Mouse (Mus musculus) heart, postnatal 0 days (tissue): ENCODE data around the gene Lztfl1. TPM values are rescaled to one million over a fixed set of nuclear protein-coding genes. Genes with fewer than 3 reads are reported as not detected.

ENCODE experiments used
- ATAC-seq: fragments of 200-750 bp; cut with Nextera tagmentation; 2 replicates; pipeline ENCODE4 v1.8.0; 2017; ENCODE audit warnings: low read depth, moderate number of reproducible peaks, moderate library complexity; ENCODE audit not compliant: insufficient read depth
- DNase-seq: peaks from one replicate; pipeline ENCODE4 v3.0.0-alpha.2; 2016; ENCODE audit warnings: low spot score
- H3K27ac ChIP-seq: fragments of 300-500 bp; sonication (generic); 2 replicates; pipeline ENCODE4 v1.5.1; 2014; ENCODE audit warnings: low read depth, mild to moderate bottlenecking
- H3K27me3 ChIP-seq: fragments of 300-500 bp; sonication (generic); 2 replicates; pipeline ENCODE4 v1.6.1; 2014; ENCODE audit warnings: low read length, mixed read lengths; ENCODE audit not compliant: control insufficient read depth, insufficient read depth
- H3K36me3 ChIP-seq: fragments of 300-500 bp; sonication (generic); replicated peaks from 2 replicates; pipeline ENCODE4 v1.6.1; 2014; ENCODE audit warnings: low read length, mixed read lengths; ENCODE audit not compliant: control insufficient read depth, insufficient read depth
- H3K4me1 ChIP-seq: fragments of 300-500 bp; sonication (generic); 2 replicates; pipeline ENCODE4 v1.6.1; 2014; ENCODE audit warnings: antibody characterized with exemption; ENCODE audit not compliant: control insufficient read depth, insufficient read depth
- H3K4me2 ChIP-seq: fragments of 300-500 bp; sonication (generic); 2 replicates; pipeline ENCODE4 v1.6.1; 2014; ENCODE audit warnings: low read depth, mild to moderate bottlenecking, low read length, moderate library complexity
- H3K4me3 ChIP-seq: fragments of 300-500 bp; sonication (generic); 2 replicates; pipeline ENCODE4 v1.5.1; 2014; ENCODE audit warnings: low read depth, low read length
- H3K9ac ChIP-seq: fragments of 300-500 bp; sonication (generic); replicated peaks from 2 replicates; pipeline ENCODE4 v1.6.1; 2014; ENCODE audit warnings: low read depth, low read length, mixed read lengths
- H3K9me3 ChIP-seq: fragments of 300-500 bp; sonication (generic); replicated peaks from 2 replicates; pipeline ENCODE4 v1.6.1; 2016; ENCODE audit warnings: low read length; ENCODE audit not compliant: control insufficient read depth
- CTCF ChIP-seq: IDR thresholded peaks from 2 replicates; pipeline ENCODE4 v1.5.1; 2016; ENCODE audit warnings: antibody characterized with exemption, control low read depth, low read depth
- EP300 ChIP-seq: IDR thresholded peaks from 2 replicates; pipeline ENCODE4 v1.6.1; 2016; ENCODE audit warnings: antibody characterized with exemption, low read depth
- WGBS: fragments of 180-500 bp; shearing (Covaris S2); extraction: QIAGEN DNeasy Blood & Tissue Kit; methylation state at CpG from one replicate; pipeline ENCODE4 v1.1.7; 2014; 5-methylcytosine and 5-hydroxymethylcytosine counted together
- polyA plus RNA-seq: library from polyadenylated mRNA; unstranded; fragments of >200 nt; fragmentation: Nextera tagmentation; extraction: Ambion mirVana; gene quantifications from 2 replicates; pipeline ENCODE4 v1.2.1, GENCODE M21; 2015
- total RNA-seq: library from RNA; depleted of rRNA; stranded (reverse); fragments of >200 nt; gene quantifications from 2 replicates; pipeline ENCODE4 v1.2.3, GENCODE M21; 2014; ENCODE audit warnings: low replicate concordance

Lztfl1 gene
- total and polyA plus RNA-seq, 2 experiments from 2014 or later: 28.4 to 37.7 TPM

DNA sequence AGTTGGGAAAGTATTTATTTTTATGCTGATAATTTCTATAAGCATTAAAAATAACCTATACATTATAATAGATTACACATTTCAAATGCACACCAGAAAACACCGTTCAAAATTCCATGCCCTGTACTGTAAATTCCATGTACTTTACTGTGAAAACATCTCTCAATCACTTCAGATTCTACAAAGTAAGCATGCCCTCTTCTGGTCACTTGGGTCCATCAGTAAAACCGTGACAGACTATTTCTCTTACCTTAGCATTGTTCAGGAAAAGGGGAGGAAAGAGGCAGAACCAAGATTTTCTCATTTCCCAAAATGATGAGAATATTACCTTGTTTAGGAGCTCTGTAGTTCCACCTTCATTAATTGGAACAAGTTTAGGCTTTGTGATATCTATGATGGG is 8.3 kb downstream of the Lztfl1 start:
- DNase-seq: no peak
- Histone ChIP-seq H3K27me3 (no peaks in the 10 kb centered on the region), H3K9me3 (no peaks in the 10 kb centered on the region), H3K4me2 (no peak overlapping the region), H3K4me3 (no peak overlapping the region), H3K27ac (no peak overlapping the region), H3K4me1 (no peaks in the 10 kb centered on the region), H3K9ac (no peak overlapping the region), H3K36me3 (peaks cover 36% of the 10 kb centered on the region)
- ATAC-seq: no peak
- 52% methylated on average over 2 of the region's 2 CpGs for WGBS
- no peak for TF ChIP-seq EP300
- TF ChIP-seq CTCF: peak; percentile 25

DNA sequence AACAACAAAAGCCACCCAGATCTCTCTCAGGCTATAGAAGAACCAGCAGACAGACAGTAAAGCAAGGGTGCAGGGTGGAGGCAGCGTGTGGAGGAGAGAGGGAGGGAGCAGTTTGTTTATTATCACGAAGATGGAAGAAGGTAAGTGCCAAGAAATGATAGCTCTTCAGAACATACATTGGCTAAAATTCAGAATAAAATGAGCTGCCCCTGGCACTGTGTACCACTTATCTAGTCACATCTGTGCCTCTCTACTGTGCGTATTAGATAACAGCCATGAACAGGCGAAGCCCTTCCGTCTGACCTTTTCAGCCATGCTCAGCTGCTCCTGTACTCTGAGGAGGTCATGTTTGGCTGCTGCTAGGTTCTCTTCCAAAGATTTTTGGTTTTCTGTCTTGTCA is 15.7 kb downstream of the Lztfl1 start:
- peaks cover 40% of the 10 kb centered on the region for H3K36me3 ChIP-seq
- H3K9me3 ChIP-seq: no peaks in the 10 kb centered on the region
- no peak overlapping the region for H3K4me2 ChIP-seq
- no peak overlapping the region for H3K4me3 ChIP-seq
- no peak overlapping the region for H3K27ac ChIP-seq
- no peak for TF ChIP-seq EP300
- no peak for TF ChIP-seq CTCF
- ATAC-seq: no peak
- H3K4me1 ChIP-seq: no peaks in the 10 kb centered on the region
- no peak overlapping the region for H3K9ac ChIP-seq
- no peaks in the 10 kb centered on the region for H3K27me3 ChIP-seq
- 89% methylated on average over 5 of the region's 5 CpGs for WGBS
- no peak for DNase-seq

DNA sequence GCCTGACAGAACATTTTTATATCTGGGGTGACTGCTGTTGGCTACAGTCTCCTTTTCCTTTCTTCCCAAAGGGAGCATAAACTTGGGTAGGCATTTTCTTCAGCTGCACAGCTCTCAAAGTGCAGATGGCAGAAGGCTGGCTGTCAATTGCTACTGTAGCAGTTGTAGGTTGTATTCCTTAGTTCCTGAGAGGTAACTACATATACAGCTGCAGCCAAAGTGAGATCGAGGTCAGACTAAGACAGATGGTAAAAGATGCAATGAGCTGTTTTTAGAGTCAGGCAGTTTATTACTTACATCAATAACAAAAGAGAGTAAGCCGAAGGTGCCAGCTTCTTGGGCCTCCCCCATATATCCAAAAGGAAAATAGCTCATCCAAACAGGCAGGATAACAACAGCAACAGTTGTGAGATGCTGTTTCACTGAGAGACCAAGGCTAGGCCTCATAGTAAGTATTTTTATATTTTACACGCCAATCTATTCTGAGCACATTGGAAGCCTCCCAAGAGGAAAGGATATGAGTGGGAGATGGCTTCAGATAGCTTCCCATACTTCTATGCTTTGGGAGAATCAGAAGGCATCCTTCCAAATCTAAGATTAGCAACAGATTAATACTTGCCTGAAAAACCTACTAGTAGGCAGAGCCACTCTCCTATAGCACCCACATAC is 21.7 kb downstream of the Lztfl1 start:
- Histone ChIP-seq H3K9me3 (no peaks in the 10 kb centered on the region), H3K4me1 (no peaks in the 10 kb centered on the region), H3K4me2 (no peak overlapping the region), H3K36me3 (peaks cover 10% of the 10 kb centered on the region), H3K27ac (no peak overlapping the region), H3K4me3 (no peak overlapping the region), H3K9ac (no peak overlapping the region), H3K27me3 (no peaks in the 10 kb centered on the region)
- TF ChIP-seq EP300 (no peak), CTCF (no peak)
- 58% methylated on average over 3 of the region's 3 CpGs for WGBS
- ATAC-seq: no peak
- DNase-seq: no peak

DNA sequence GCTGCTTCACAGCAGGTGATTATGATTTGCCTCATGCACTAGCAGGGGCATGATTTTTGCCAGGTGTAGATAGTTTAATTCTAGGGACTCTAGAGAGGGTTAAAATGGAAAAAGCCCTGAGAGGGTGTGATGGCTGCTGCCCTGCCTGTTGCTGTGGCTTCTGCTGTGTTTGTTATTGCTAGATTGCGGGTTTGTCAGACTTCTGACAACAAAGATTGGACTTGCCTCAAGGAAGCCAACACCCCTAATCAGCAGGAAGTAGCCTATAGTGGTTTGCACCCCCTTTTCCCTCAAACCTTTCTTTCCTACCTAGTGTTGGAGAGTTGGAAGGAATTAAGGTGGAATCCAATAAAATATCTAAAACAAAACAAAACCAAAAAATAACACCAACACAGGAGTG is 29.3 kb downstream of the Lztfl1 start:
- no peak for ATAC-seq
- H3K36me3 ChIP-seq: no peaks in the 10 kb centered on the region
- no peak overlapping the region for H3K9ac ChIP-seq
- H3K4me1 ChIP-seq: no peaks in the 10 kb centered on the region
- H3K9me3 ChIP-seq: no peaks in the 10 kb centered on the region
- no peak overlapping the region for H3K4me3 ChIP-seq
- no peak overlapping the region for H3K4me2 ChIP-seq
- no peak overlapping the region for H3K27ac ChIP-seq
- no peaks in the 10 kb centered on the region for H3K27me3 ChIP-seq
- no peak for DNase-seq
- WGBS: 48% methylated on average over 1 of the region's 1 CpGs
- TF ChIP-seq CTCF: no peak
- TF ChIP-seq EP300: no peak

DNA sequence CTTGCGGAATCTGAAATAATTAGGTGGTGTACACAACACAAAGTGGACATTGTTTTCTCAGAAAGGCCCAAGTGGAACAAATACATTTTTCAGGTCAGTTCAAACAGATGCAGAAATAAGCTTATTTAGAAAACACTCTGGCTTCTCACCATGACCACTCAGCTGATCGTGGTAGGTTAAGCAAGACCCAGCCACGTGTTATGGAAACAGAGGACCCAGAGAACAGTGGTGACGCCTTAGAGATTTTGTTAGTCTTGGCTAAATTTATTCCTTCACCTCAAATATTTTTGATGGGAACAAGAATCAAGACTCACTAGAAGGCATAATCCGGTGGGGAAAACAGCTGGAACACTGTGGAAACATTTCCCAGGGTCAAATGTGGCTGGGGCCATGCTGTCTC is 31.3 kb downstream of the Lztfl1 start:
- DNase-seq (no peak), ATAC-seq (no peak)
- H3K4me2 ChIP-seq: no peak overlapping the region
- whole genome bisulfite sequencing: 80% methylated on average over 5 of the region's 5 CpGs
- H3K27ac ChIP-seq: no peak overlapping the region
- no peaks in the 10 kb centered on the region for H3K4me1 ChIP-seq
- 0 out of 2 replicates have a peak, but pooled peaks cover 4% of the 10 kb centered on the region for H3K27me3 ChIP-seq
- TF ChIP-seq EP300 (no peak), CTCF (no peak)
- H3K9ac ChIP-seq: no peak overlapping the region
- H3K9me3 ChIP-seq: no peaks in the 10 kb centered on the region
- H3K4me3 ChIP-seq: no peak overlapping the region
- H3K36me3 ChIP-seq: no peaks in the 10 kb centered on the region

DNA sequence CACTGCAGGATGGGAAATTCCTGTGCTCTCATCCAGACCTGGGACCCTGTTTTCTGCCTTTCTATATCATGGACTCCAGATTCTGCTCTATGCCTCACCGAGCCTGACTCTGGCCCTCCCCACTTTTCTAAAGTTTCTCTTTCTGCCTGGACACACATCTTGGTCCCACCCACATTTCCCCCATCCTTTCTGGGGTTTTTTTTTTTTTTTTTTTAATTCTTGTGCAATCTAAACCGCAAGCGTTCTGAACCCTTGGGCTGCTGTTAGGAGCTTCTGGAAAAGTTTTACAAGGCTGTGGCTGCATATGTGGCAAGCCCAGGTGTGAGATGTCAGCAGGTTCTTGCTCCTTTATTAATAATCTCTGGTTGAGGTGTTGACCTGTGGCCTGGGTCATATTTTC is 33.8 kb downstream of the Lztfl1 start:
- Histone ChIP-seq H3K9me3 (no peaks in the 10 kb centered on the region), H3K4me3 (no peak overlapping the region), H3K4me2 (no peak overlapping the region), H3K27ac (no peak overlapping the region), H3K36me3 (no peaks in the 10 kb centered on the region), H3K9ac (no peak overlapping the region), H3K4me1 (peaks cover 2% of the 10 kb centered on the region; the same call in 1 of the 2 replicates), H3K27me3 (peaks cover 26% of the 10 kb centered on the region)
- 40% methylated on average over 3 of the region's 3 CpGs for WGBS
- TF ChIP-seq CTCF: no peak
- TF ChIP-seq EP300: no peak
- no peak for DNase-seq
- no peak for ATAC-seq
